ENCODE assay signal across 8 mouse cellular contexts in the genomic region with DNA sequence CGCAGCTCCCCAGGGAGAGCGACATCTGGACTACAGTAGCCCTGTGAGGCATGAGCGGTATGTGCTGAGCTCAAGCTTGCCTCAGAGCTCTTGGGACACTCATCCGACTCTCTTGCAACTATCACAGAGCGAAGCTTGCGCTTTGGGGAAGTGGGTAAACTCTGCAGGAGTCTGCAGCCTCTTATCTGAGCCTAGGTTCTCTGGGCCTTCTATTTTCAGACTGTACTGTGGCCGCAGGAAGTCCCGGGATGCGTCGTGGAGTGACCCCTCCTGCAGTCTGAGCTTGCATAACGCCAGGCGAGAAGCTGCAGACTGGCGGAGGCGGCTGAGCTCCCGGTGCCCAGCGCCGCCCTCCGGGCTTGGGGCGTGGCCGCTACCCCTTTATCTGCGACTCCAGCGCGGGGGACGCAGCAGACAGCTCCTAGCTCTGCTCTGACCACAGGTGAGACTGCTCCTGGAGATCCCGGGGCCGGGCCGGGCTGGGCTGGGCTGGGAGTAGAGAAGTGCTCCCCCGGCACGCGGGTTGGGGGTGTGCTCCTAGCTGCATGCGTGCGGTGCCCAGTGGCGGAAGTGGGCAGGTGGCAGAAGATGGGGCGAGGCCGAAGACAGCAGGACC. TPM values are rescaled to one million over a fixed set of nuclear protein-coding genes. Genes with fewer than 3 reads are reported as not detected.
DNase-seq lines count a peak whose midpoint lies in the region; ATAC-seq and TF ChIP-seq lines count a peak whose summit lies in the region.

A gene (plus strand): TSS at position 103 of the 616 bp plus-strand sequence.

- intact Hi-C loops in heart, postnatal 10 days (cut with DNase I) = no loop called here

- TF ChIP-seq POLR2A in ES-Bruce4 (IDR thresholded peaks at IDR 0.05; ENCODE audit: insufficient read depth, low read length) = no peak

- 0 out of 2 replicates have a peak within 1 kb of the TSS, but pooled peaks have one; percentile 12 for H3K9ac ChIP-seq in ES-Bruce4 (ENCODE audit: low read depth, poor library complexity, severe bottlenecking)
- peak within 1 kb of the TSS; percentile 76 for H3K9ac ChIP-seq in forebrain, embryonic 15.5 days (replicated peaks)
- peak within 1 kb of the TSS; percentile 63 for H3K9ac ChIP-seq in liver, embryonic 16.5 days (ENCODE audit: low read depth, low read length)
- H3K9ac ChIP-seq in stomach, embryonic 15.5 days = peak within 1 kb of the TSS; percentile 42

- no peak within 1 kb of the TSS for H3K27ac ChIP-seq in ES-Bruce4 (ENCODE audit: insufficient read depth, low read length)
- peak within 1 kb of the TSS; percentile 2; the same call in 1 of the 2 replicates for H3K27ac ChIP-seq in forebrain, embryonic 15.5 days (replicated peaks)
- H3K27ac ChIP-seq in liver, embryonic 16.5 days (ENCODE audit: low read length) = peak within 1 kb of the TSS; percentile 86
- H3K27ac ChIP-seq in stomach, embryonic 15.5 days = peak within 1 kb of the TSS; percentile 61

- no peaks in the 10 kb centered on the region for H3K9me3 ChIP-seq in ES-Bruce4 (replicated peaks; ENCODE audit: control insufficient read depth, insufficient read depth, low read length, poor library complexity, severe bottlenecking)
- no peaks in the 10 kb centered on the region for H3K9me3 ChIP-seq in forebrain, embryonic 15.5 days
- H3K9me3 ChIP-seq in liver, embryonic 16.5 days (replicated peaks; ENCODE audit: control insufficient read depth, low read length) = no peaks in the 10 kb centered on the region
- H3K9me3 ChIP-seq in stomach, embryonic 15.5 days = no peaks in the 10 kb centered on the region

- H3K36me3 ChIP-seq in ES-Bruce4 (ENCODE audit: control insufficient read depth, insufficient read depth, low read length, poor library complexity, severe bottlenecking) = no peaks in the 10 kb centered on the region
- H3K36me3 ChIP-seq in forebrain, embryonic 15.5 days = no peaks in the 10 kb centered on the region
- H3K36me3 ChIP-seq in liver, embryonic 16.5 days (ENCODE audit: control insufficient read depth, insufficient read depth) = no peaks in the 10 kb centered on the region
- H3K36me3 ChIP-seq in stomach, embryonic 15.5 days = no peaks in the 10 kb centered on the region

- WGBS in forebrain, embryonic 15.5 days = 3% methylated on average over 35 of the region's 35 CpGs
- WGBS in liver, embryonic 16.5 days (ENCODE audit: insufficient replicate concordance) = 1% methylated on average over 35 of the region's 35 CpGs
- 4% methylated on average over 35 of the region's 35 CpGs for WGBS in stomach, embryonic 15.5 days

- peak; percentile 85 for DNase-seq in cerebellum, adult 11 months
- DNase-seq in heart, postnatal 10 days = peak; percentile 83 to 84
- DNase-seq in kidney, postnatal 36 days = peak; percentile 87 to 88
- peak; percentile 57 for DNase-seq in neural tube, embryonic 10.5 days (ENCODE audit: extremely low spot score, low spot score)

- H3K4me2 ChIP-seq in forebrain, embryonic 15.5 days (replicated peaks) = peak within 1 kb of the TSS; percentile 99
- peak within 1 kb of the TSS; percentile 88 for H3K4me2 ChIP-seq in liver, embryonic 16.5 days (ENCODE audit: low read depth, low read length)
- peak within 1 kb of the TSS; percentile 98 for H3K4me2 ChIP-seq in stomach, embryonic 15.5 days

- no peak for TF ChIP-seq EP300 in ES-Bruce4 (IDR thresholded peaks at IDR 0.05; ENCODE audit: insufficient read depth, low read depth, low read length)

- H3K27me3 ChIP-seq in ES-Bruce4 (ENCODE audit: control insufficient read depth, insufficient read depth, low read length, poor library complexity, severe bottlenecking) = no peaks in the 10 kb centered on the region
- H3K27me3 ChIP-seq in forebrain, embryonic 15.5 days = no peaks in the 10 kb centered on the region
- no peaks in the 10 kb centered on the region for H3K27me3 ChIP-seq in liver, embryonic 16.5 days (ENCODE audit: control insufficient read depth, insufficient read depth, low read depth, low read length)
- no peaks in the 10 kb centered on the region for H3K27me3 ChIP-seq in stomach, embryonic 15.5 days (replicated peaks)

- ATAC-seq in forebrain, embryonic 15.5 days (replicated peaks) = peak; percentile 78
- ATAC-seq in liver, embryonic 16.5 days (ENCODE audit: low read depth) = peak; percentile 86
- ATAC-seq in stomach, embryonic 15.5 days (ENCODE audit: insufficient read depth, low FRiP score, low read depth) = peak; percentile 65

- peak within 1 kb of the TSS; percentile 27; the same call in 1 of the 2 replicates for H3K4me3 ChIP-seq in ES-Bruce4 (ENCODE audit: low read depth, low read length)
- peak within 1 kb of the TSS; percentile 66 for H3K4me3 ChIP-seq in forebrain, embryonic 15.5 days
- H3K4me3 ChIP-seq in liver, embryonic 16.5 days (ENCODE audit: low read depth, low read length) = peak within 1 kb of the TSS; percentile 64
- peak within 1 kb of the TSS; percentile 56 for H3K4me3 ChIP-seq in stomach, embryonic 15.5 days (replicated peaks)

- TF ChIP-seq CTCF in ES-Bruce4 (IDR thresholded peaks at IDR 0.05; ENCODE audit: low read depth, low read length) = no peak

- peaks cover 3% of the 10 kb centered on the region for H3K4me1 ChIP-seq in ES-Bruce4 (ENCODE audit: control insufficient read depth, insufficient read depth, low read length)
- peaks cover 19% of the 10 kb centered on the region for H3K4me1 ChIP-seq in forebrain, embryonic 15.5 days
- H3K4me1 ChIP-seq in liver, embryonic 16.5 days (ENCODE audit: control insufficient read depth, low read depth, low read length) = peaks cover 45% of the 10 kb centered on the region
- peaks cover 26% of the 10 kb centered on the region for H3K4me1 ChIP-seq in stomach, embryonic 15.5 days

RNA-seq across cellular contexts. Expression of the gene that starts here (rescaled TPM):
- polyA plus RNA-seq in ES-Bruce4 (2011; ENCODE audit: insufficient read depth, insufficient read length, low read depth, missing spikeins) = 1.5 and 3.4 TPM in 2 replicates
- 10.8 and 12.3 TPM in 2 replicates for polyA plus RNA-seq in forebrain, embryonic 15.5 days (2015; fragmentation: Nextera tagmentation; extraction: Ambion mirVana)
- 10 to 100 TPM in 1 of 2 experiments, 1 to 10 TPM in 1; 9.5 to 12.7 TPM for total RNA-seq in heart, postnatal 10 days (2021)
- 8.4 and 8.8 TPM in 2 replicates for polyA plus RNA-seq in liver, embryonic 16.5 days (2015; fragmentation: Nextera tagmentation; extraction: Ambion mirVana)
- 6.4 and 6.7 TPM in 2 replicates for polyA plus RNA-seq in stomach, embryonic 15.5 days (2015; fragmentation: Nextera tagmentation; extraction: Ambion mirVana)

Comparison
In these comparisons a context has a peak if more than half of its experiments do, and no peak if none do; other contexts are left out.
1. H3K9ac ChIP-seq: peak in every context shown above with its lines; median percentile 76 in forebrain, embryonic 15.5 days; 63 in liver, embryonic 16.5 days; 42 in stomach, embryonic 15.5 days; 12 in ES-Bruce4.